Mouse (Mus musculus) forebrain, embryonic 13.5 days (tissue): ENCODE results near the gene Mif. TPM values are rescaled to one million over a fixed set of nuclear protein-coding genes. Genes with fewer than 3 reads are reported as not detected.

Experiments
- ATAC-seq: fragments of 200-750 bp; cut with Nextera tagmentation; 2 replicates; pipeline ENCODE4 v1.8.0; 2017
- H3K27ac ChIP-seq: fragments of 300-500 bp; sonication (generic); 2 replicates; pipeline ENCODE4 v1.5.1; 2015; ENCODE audit warnings: inconsistent platforms, mild to moderate bottlenecking, moderate library complexity
- H3K27me3 ChIP-seq: fragments of 300-500 bp; sonication (generic); 2 replicates; pipeline ENCODE4 v1.6.1; 2015; ENCODE audit warnings: mild to moderate bottlenecking, inconsistent platforms
- H3K36me3 ChIP-seq: fragments of 300-500 bp; sonication (generic); 2 replicates; pipeline ENCODE4 v1.6.1; 2015; ENCODE audit warnings: mild to moderate bottlenecking, inconsistent platforms; ENCODE audit not compliant: poor library complexity, severe bottlenecking
- H3K4me1 ChIP-seq: fragments of 300-500 bp; sonication (generic); 2 replicates; pipeline ENCODE4 v1.6.1; 2015; ENCODE audit warnings: inconsistent platforms
- H3K4me2 ChIP-seq: fragments of 300-500 bp; sonication (generic); 2 replicates; pipeline ENCODE4 v1.6.1; 2015; ENCODE audit warnings: inconsistent platforms, mild to moderate bottlenecking, moderate library complexity
- H3K4me3 ChIP-seq: fragments of 300-500 bp; sonication (generic); 2 replicates; pipeline ENCODE4 v1.5.1; 2015; ENCODE audit warnings: mild to moderate bottlenecking, inconsistent platforms
- H3K9ac ChIP-seq: fragments of 300-500 bp; sonication (generic); 2 replicates; pipeline ENCODE4 v1.6.1; 2015; ENCODE audit warnings: mild to moderate bottlenecking, inconsistent platforms
- H3K9me3 ChIP-seq: fragments of 300-500 bp; sonication (generic); replicated peaks from 2 replicates; pipeline ENCODE4 v1.6.1; 2016; ENCODE audit warnings: inconsistent platforms
- WGBS: fragments of 180-500 bp; shearing (Covaris S2); methylation state at CpG from one replicate; pipeline ENCODE4 v1.1.7; 2015; 5-methylcytosine and 5-hydroxymethylcytosine counted together
- polyA plus RNA-seq: library from polyadenylated mRNA; unstranded; fragments of >200 nt; fragmentation: Nextera tagmentation; extraction: Ambion mirVana; gene quantifications from 2 replicates; pipeline ENCODE4 v1.2.1, GENCODE M21; 2015

Gene Mif
- polyA plus RNA-seq, 1 experiment from 2014 or later = 1,962 TPM

DNA sequence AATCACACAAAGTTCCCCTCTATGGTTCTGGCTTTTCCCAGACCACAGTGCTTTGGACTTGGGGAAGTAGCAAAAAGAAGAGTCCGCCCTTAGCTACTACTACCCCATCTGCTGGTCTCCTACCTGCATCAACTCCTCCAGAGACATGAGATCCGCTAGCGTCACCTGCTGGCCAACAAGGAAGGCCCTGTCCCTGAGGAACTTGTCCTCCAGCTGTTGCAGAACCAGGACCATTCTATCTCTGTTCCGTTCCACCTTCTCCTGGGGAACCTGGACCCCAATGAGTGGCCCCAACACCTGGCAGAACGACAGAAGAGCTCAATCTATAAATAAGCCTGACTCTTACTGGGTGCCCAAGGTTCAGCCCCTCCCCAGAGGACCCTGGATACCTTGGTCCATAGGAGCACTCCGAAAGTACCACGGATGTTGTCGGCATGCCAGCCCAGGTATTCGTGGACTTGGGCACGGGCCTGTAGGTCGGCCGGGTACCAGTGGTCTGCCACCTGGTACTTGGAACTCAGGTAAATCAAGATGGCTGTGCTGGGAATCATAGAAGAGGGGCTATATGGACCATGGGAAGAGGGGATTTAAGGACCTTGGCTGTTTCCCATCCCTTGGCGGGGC lies 27.7 kb downstream of the Mif start:
- Histone ChIP-seq H3K4me3 (no peak overlapping the region), H3K4me2 (no peak overlapping the region), H3K9me3 (no peaks in the 10 kb centered on the region), H3K27ac (no peak overlapping the region), H3K4me1 (peaks cover 33% of the 10 kb centered on the region), H3K27me3 (peaks cover 32% of the 10 kb centered on the region), H3K36me3 (no peaks in the 10 kb centered on the region), H3K9ac (no peak overlapping the region)
- ATAC-seq = no peak
- WGBS = 66% methylated on average over 13 of the region's 13 CpGs

DNA sequence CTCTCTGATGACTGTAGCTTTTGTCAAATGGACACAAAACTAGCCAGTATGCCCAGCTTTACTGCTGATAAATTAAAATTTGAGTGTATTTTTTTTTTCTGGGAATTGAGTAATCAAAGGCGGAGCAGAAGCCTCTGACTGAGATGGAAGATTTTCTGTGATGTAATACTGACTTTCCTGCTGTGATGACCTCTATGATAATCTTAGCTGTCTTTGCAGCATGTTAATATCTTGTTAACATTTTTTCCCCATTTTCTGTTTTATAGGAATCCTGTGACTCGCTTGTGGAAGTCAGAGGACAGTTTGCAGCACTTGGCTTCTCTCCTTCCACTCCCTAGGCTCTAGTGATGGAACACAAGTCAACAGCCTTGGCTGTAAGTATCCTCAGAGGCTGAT lies 29.8 kb downstream of the Mif start:
- no peak overlapping the region for H3K4me2 ChIP-seq
- WGBS = 88% methylated on average over 2 of the region's 2 CpGs
- ATAC-seq = no peak
- no peak overlapping the region for H3K27ac ChIP-seq
- peaks cover 30% of the 10 kb centered on the region for H3K27me3 ChIP-seq
- H3K9me3 ChIP-seq = no peaks in the 10 kb centered on the region
- H3K36me3 ChIP-seq = no peaks in the 10 kb centered on the region
- H3K9ac ChIP-seq = no peak overlapping the region
- peaks cover 22% of the 10 kb centered on the region for H3K4me1 ChIP-seq
- no peak overlapping the region for H3K4me3 ChIP-seq

DNA sequence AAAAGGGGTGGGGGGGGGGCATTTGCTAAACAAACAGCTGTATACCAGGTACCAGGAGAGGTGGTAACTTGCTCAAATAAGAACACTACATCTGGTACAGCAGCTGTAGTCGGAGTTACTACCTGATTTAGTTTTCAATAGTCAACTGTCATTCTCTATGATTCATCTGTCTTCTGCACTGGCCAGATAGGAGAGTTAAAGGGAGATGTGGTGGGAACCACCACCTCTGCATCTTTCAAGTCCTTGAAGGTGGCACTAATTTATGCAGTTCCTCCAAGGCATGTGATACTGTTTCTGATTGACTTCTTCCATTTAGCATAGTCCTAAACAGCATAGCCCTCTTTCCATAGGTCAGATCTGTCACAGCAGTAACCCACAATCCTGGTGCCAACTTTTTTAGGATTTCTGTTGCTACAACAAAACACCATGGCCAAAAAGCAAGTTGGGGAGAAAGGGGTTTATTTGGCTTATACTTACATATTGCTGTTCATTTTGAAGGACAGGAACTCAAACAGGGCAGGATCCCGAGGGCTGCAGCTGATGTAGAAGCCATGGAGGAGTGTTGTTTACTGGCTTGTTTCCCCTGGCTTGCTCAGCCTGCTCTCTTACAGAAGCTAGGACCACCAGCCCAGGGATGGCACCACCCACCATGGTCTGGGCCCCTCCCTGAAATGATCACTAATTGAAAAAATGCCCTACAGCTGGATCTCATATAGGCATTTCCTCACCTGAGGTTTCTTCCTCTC lies 30.3 kb downstream of the Mif start:
- no peak overlapping the region for H3K4me3 ChIP-seq
- no peak overlapping the region for H3K4me2 ChIP-seq
- H3K9me3 ChIP-seq = no peaks in the 10 kb centered on the region
- no peaks in the 10 kb centered on the region for H3K36me3 ChIP-seq
- peaks cover 26% of the 10 kb centered on the region for H3K27me3 ChIP-seq
- H3K9ac ChIP-seq = no peak overlapping the region
- H3K4me1 ChIP-seq = peaks cover 17% of the 10 kb centered on the region; the same call in 1 of the 2 replicates
- WGBS = 85% methylated on average over 2 of the region's 2 CpGs
- ATAC-seq = no peak
- H3K27ac ChIP-seq = no peak overlapping the region

DNA sequence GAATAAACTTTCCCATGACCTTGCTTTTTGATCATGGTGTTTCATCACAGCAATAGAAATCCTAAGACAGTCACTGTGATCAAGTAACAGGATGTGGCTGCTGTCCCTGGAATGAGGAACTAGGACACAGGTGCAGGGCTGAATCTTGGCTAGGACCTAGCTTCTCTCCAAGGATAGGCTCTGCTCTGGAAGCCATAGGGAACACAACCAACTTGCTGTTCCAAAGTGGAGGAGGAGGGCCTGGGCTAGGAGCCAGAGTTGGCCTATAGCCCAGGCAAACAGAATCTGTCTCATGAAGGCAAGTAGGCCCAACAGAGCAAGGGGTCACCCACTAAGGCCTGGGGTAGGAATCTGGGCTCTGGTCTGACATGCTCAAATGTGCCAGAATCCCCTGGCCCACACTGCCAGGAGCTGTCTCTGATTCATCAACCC lies 31.5 kb downstream of the Mif start:
- H3K27ac ChIP-seq = no peak overlapping the region
- ATAC-seq = no peak; the same call in 1 of the 2 replicates
- H3K4me1 ChIP-seq = 0 out of 2 replicates have a peak, but pooled peaks cover 6% of the 10 kb centered on the region
- H3K36me3 ChIP-seq = no peaks in the 10 kb centered on the region
- no peaks in the 10 kb centered on the region for H3K9me3 ChIP-seq
- no peak overlapping the region for H3K4me2 ChIP-seq
- H3K9ac ChIP-seq = no peak overlapping the region
- no peak overlapping the region for H3K4me3 ChIP-seq
- H3K27me3 ChIP-seq = peaks cover 14% of the 10 kb centered on the region

DNA sequence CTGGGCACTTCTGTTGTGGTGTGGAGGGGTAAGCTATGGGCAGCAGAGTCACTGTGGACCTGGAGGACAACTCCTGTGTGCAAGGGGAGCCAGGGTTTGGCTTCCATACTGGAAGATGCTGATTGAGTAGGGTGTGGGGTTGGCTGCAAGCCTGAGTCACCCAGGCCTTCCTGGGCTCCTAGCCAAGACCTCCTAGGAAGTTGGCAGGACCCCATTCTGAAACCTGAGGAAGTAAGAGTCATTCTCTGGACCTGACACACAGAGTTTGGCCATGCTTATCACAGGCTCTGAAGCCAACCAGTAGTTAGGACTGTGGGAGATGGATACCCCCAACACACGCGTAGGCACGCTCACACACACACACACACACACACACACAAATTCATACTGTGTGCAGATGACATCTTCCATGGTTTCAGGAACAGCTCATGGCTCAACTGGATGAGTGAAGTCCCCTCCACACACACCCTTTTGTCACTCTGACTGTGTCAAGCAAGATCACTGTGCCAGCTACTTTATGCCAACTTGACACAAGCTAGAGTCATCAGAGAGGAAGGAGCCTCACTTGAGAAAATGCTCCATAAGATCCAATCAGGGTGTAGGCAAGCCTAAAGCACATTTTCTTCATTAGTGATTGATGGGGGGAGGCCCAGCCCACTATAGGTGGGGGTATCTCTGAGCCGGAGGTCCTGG lies 32.2 kb downstream of the Mif start:
- ATAC-seq = no peak
- 94% methylated on average over 4 of the region's 4 CpGs for WGBS
- no peak overlapping the region for H3K4me3 ChIP-seq
- peaks cover 7% of the 10 kb centered on the region for H3K27me3 ChIP-seq
- no peak overlapping the region for H3K9ac ChIP-seq
- H3K9me3 ChIP-seq = no peaks in the 10 kb centered on the region
- H3K4me2 ChIP-seq = no peak overlapping the region
- H3K36me3 ChIP-seq = no peaks in the 10 kb centered on the region
- H3K27ac ChIP-seq = no peak overlapping the region
- H3K4me1 ChIP-seq = 0 out of 2 replicates have a peak, but pooled peaks cover 4% of the 10 kb centered on the region

DNA sequence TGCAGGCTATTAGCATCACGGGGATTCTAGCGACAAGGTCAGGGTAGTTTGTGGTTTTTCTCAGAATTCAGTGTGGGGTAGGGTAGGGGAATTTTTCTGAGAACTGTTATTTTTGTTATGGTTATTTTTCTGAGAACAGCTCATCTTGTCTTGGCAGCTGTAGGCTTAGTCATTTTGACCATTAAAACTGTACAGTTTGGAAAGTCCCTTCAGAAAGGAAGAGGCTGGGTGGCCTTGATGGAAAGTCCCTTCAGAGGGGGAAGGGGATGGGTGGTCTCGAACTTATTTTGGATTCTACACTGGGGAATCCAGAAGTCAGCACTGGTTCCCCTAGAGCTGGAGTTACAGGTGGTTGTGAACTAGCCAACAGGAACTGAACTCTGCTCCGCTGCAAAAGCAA lies 35.5 kb downstream of the Mif start:
- Histone ChIP-seq H3K4me2 (no peak overlapping the region), H3K27ac (no peak overlapping the region), H3K9me3 (no peaks in the 10 kb centered on the region), H3K9ac (no peak overlapping the region), H3K4me3 (no peak overlapping the region), H3K4me1 (0 out of 2 replicates have a peak, but pooled peaks cover 4% of the 10 kb centered on the region), H3K36me3 (no peaks in the 10 kb centered on the region), H3K27me3 (0 out of 2 replicates have a peak, but pooled peaks cover 2% of the 10 kb centered on the region)
- ATAC-seq = no peak
- WGBS = 93% methylated on average over 4 of the region's 4 CpGs

DNA sequence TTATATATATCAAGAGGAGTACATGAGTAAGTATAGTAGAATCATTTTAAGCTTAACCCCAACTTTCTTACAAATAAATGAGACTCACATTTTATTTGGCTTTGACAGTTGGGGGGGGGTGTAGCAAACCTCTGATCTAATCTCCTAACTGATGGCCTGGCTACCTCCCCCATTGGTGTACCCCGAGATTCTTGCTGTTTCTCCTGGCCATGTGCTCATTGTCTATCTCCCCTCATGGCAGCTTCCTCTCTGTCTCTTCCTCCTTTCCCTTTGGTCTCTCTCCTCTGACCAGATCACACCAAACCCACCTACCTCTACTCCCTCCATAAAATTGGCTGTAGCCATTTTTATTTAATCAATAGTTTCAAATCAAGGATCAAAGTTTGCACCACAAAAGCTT lies 36.3 kb downstream of the Mif start:
- WGBS = 91% methylated on average over 1 of the region's 1 CpGs

DNA sequence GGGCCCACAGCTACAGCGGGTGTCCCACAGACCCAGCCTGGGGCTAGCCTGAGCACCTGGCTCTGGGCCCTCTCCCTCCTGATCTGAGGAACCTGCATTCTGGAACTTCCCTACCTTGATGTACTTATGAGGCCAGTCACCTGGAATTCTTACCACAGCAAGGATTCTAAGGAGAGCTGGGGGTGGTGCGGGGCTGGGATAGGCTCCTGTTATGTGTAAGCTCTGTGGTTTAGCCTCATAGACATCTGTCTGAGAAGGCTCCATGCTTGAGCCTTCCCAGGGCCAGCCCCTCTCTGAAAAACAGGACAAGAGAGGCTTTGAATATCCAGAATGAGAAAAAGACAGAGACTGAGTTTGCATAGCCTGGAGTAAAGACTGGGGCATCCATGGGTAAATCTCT lies 37.6 kb downstream of the Mif start, which contains the start of gene Gstt4:
TSS of gene Gstt4 (minus strand) at position 101 of the 400 bp plus-strand sequence.
- no peak for ATAC-seq
- no peaks in the 10 kb centered on the region for H3K9me3 ChIP-seq
- no peak within 1 kb of the TSS for H3K4me3 ChIP-seq
- 94% methylated on average over 2 of the region's 2 CpGs for WGBS
- no peak within 1 kb of the TSS for H3K4me2 ChIP-seq
- no peak within 1 kb of the TSS for H3K9ac ChIP-seq
- H3K4me1 ChIP-seq = 0 out of 2 replicates have a peak, but pooled peaks cover under 1% of the 10 kb centered on the region
- H3K27ac ChIP-seq = no peak within 1 kb of the TSS
- no peaks in the 10 kb centered on the region for H3K36me3 ChIP-seq
- 0 out of 2 replicates have a peak, but pooled peaks cover 2% of the 10 kb centered on the region for H3K27me3 ChIP-seq

More for the DNA sequence above, 36.3 kb downstream of the Mif start:
- no peaks in the 10 kb centered on the region for H3K9me3 ChIP-seq
- no peak overlapping the region for H3K27ac ChIP-seq
- ATAC-seq = no peak
- no peak overlapping the region for H3K4me2 ChIP-seq
- no peaks in the 10 kb centered on the region for H3K36me3 ChIP-seq
- H3K4me3 ChIP-seq = no peak overlapping the region
- 0 out of 2 replicates have a peak, but pooled peaks cover 4% of the 10 kb centered on the region for H3K4me1 ChIP-seq
- H3K27me3 ChIP-seq = 0 out of 2 replicates have a peak, but pooled peaks cover 2% of the 10 kb centered on the region
- no peak overlapping the region for H3K9ac ChIP-seq

DNA sequence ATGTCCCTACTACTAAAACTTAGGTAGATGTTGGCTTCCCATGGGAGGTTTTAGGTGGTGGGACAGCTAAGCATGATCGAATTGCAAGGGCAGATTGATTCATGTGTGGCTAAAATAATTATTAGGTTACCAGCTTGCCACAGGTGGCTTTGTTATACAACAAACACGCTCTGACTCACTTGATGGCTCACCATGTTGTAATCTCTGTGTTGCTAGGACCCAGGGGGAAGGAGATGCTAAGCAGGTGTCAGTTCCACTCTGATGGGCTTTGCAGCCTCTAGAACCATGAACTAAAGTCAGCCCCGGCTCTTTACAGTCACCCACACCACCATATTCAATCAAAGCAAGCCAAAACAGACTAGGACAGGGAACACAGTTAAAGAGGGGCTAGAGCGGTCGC lies 40.2 kb downstream of the Mif start:
- Histone ChIP-seq H3K27me3 (0 out of 2 replicates have a peak, but pooled peaks cover 2% of the 10 kb centered on the region), H3K9ac (no peak overlapping the region), H3K27ac (no peak overlapping the region), H3K9me3 (no peaks in the 10 kb centered on the region), H3K4me2 (no peak overlapping the region), H3K4me3 (no peak overlapping the region), H3K4me1 (no peaks in the 10 kb centered on the region), H3K36me3 (no peaks in the 10 kb centered on the region)
- WGBS = 87% methylated on average over 5 of the region's 5 CpGs
- ATAC-seq = no peak

DNA sequence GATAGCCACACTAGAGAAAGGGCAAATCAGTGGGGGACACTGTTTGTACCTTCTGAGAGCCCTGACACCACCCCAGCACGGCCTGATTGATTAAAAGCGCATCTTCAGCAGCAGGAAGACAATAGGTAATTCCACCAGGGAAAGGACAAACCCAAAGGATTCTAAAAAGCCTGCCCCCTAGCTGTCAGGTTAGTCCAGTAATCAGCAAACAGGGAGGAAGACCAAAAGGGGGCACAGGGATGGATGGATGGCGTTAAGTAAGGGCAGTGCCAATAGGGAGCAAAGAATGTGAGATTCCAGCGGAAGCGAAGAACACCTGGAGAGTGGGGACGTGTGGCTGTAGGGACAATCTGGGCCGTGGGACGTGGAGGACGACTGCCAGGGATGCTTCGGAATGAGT lies 41.4 kb downstream of the Mif start:
- Histone ChIP-seq H3K4me1 (no peaks in the 10 kb centered on the region), H3K4me3 (no peak overlapping the region), H3K4me2 (no peak overlapping the region), H3K27me3 (0 out of 2 replicates have a peak, but pooled peaks cover 2% of the 10 kb centered on the region), H3K36me3 (no peaks in the 10 kb centered on the region), H3K27ac (no peak overlapping the region), H3K9ac (no peak overlapping the region), H3K9me3 (no peaks in the 10 kb centered on the region)
- no peak for ATAC-seq
- WGBS = 64% methylated on average over 10 of the region's 10 CpGs
